Mouse (Mus musculus): Measurements from ENCODE around the gene Gm20532.

Gm20532 gene

DNA sequence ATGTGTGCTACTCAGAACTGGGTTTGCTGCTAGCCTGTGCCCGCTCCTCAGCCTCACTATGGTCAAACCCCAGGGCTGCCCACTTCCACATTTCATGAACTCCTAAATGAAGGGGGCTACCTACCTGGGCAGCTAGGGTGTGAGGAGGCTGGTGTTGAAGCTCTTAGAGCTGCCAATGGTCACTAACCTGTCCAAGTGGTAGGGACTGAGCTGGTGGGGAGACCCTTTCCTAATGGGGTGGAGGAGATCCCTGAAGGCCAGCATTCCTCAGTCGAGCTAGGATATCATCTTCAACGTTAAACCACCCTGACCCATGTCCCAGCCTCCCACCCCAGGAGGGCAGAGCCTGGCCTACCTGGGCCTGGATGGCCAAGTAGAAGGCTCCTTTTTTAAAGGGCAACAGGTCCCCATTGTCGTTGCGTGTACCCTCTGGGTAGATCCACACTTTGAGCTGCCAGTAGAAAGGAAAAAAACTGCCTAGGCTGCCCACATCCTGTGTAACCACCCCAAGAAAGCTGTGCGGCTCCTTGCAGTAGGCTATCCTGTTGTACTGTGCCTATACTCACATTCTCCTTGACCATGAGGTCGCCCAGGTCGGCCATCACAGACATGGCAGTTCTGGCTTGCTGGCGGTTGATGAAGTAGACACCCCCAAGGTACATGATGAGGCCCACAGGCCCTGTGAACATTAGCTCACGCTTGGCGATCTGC is 9.4 kb downstream of the Gm20532 start:
- DNase-seq (ENCODE audit: low spot score in 2 of 2): no peak

GRCm38 (mm10) chr2:26596898-26597297 is 10.5 kb downstream of the Gm20532 start:
- DNase-seq (ENCODE audit: low spot score in 2 of 2): no peak

DNA sequence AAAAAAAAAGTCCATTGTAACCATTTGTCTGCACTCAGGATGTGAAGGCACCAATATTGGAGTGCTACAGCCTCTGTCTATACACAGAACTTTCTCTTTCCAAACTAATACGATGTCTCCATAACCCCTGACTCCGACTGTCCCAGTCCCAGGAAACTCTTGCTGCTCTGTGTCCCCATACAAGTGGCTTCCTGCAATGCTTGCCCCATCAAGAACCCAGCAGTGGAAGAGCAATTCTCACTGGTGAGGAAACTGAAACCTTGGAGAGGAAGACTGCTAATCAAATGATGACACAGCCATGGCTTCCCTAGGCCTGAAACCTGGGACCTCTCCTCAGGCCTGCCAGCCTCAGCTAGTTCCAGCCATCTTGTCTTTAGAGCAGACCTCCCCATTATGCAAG is 11.4 kb downstream of the Gm20532 start:
- DNase-seq (ENCODE audit: low spot score in 2 of 2): no peak

DNA sequence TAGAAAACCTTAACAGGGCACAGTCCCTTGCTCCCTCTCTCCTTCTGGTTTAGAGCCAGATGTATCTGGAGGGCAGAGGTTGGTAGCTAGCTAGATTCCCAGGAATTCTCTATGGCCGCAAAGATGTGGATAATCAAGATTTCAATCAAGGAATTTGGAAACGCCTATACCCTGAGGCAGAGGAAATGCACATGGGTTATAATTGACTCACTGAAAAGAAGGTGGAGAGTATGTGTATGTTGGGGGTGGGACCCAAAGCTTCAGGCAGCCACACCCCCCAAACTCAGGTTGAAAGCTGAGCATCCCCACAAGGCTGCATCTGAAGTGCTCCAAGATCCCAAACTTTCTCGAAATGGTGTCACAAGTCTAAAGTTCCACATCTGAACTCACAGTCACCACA is 12.0 kb downstream of the Gm20532 start:
- no peak for DNase-seq (ENCODE audit: low spot score in 2 of 2)

GRCm38 (mm10) chr2:26599965-26600364 is 13.5 kb downstream of the Gm20532 start:
- DNase-seq (ENCODE audit: low spot score in 2 of 2): no peak

- DNase-seq (ENCODE audit: low spot score in 2 of 2): no peak
These were observed 14.2 kb downstream of the Gm20532 start for GRCm38 (mm10) chr2:26600664-26601063.

DNA sequence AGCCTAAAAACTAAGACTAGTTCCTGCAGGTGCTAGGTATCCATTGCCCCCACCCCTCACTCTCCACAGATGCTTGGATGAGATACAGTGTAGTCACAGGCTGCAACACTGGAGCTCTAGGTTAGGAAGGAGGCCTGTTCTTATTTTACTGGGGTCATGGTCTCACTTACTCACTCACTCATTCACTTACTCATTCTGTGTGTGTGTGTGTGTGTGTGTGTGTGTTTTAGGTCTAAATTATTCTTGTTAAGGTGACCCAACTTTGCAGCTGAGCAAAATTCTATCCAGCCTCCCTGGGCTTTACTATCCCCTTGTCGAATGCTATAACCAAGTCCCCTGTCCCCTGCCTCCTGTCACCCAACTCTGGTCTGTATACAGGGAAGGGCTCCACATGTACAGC is 15.2 kb downstream of the Gm20532 start:
- no peak for DNase-seq (ENCODE audit: low spot score in 2 of 2)

DNA sequence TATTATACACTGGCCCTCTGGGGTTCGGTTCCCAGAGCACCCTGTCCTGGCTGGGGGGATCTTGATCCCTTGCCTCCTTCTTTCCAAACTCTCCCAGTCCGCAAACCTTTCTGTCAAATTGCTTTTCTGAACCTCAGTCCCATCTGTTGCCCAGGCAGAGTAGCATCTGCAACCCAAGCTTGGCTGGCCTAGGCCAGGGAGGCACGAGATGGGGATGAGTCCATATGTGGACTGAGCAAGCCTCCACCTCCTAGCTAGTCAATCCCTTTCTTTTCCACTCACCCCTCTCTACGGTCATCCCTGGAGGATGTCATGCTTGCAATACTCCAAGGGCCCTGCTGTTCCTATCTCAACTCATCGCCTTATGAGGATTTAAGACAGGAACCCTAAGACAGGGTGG is 16.2 kb downstream of the Gm20532 start:
- DNase-seq (ENCODE audit: low spot score in 2 of 2): no peak

GRCm38 (mm10) chr2:26603159-26603558 is 16.7 kb downstream of the Gm20532 start:
- DNase-seq (ENCODE audit: low spot score in 2 of 2): peak in 1 of 2 experiments; percentile 47

DNA sequence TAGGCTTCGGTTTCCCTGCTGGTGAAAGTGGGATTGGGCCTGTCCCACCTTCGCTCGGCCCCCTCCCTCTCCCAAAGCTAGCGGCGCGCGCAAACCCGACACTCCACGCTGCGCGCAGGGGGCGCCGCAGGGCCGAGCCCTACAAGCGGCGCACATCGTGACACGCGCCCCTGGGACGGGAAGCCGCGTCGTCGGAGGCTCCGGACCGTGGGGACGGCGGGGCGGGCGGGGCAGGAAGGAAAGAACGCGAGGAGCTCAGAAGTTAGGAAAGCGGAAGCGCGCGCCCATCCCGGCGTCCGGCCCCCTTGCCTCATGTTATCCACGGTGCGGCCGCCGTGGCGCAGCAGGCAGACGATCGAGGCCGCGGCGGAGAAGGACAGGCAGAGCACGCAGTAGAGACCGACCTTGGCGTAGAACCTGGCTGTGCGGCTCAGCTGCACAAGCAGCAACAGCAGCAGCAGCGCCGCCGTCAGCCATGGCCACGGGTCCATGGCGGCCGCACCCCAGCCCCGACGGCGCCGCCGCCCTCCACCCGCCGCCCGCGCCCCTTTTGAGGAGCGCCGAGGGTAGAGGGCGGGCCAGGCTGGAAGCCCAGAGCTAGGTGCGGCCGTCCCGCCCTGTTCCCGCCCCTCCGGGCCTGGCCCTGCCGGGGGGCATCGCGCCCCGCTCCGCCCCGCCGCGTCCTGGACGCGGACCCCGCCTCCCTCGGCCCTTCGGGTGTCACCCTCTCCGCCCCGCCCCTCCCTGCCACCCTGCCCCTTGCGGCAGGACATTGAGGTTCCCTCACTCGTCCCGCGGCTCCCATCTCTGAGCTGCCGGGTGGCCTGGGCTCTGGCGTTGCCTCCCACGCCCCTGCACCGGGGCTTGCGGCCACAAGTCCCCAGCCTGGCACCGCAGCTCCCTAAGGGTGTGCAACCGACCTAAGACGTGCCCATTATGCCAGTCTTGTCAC is 17.6 kb downstream of the Gm20532 start, which contains the start of gene Agpat2:
TSS of gene Agpat2 (minus strand) at position 698 of the 952 bp plus-strand sequence.
- peak; percentile 74 to 83 for DNase-seq (ENCODE audit: low spot score in 2 of 2)

DNA sequence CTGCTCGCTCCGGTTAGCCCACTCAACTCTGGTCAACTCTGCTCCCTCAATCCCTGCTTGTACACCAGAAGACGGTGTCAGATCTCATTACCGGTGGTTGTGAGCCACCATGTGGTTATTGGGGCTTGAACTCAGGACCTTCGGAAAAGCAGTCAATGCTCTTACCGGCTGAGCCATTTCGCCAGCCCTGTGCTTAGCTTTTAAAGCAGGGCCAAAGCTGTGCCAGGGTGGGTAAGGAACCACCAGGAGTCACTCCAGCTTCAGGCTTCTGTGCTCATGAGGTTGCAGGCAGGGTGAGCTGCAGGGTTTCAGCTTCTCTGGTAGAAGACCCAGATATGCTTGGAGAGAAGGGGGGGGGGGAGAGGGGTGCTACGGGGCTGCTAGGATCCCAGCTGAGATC is 18.9 kb downstream of the Gm20532 start:
- DNase-seq (ENCODE audit: low spot score in 2 of 2): no peak

GRCm38 (mm10) chr2:26606579-26606978 is 20.1 kb downstream of the Gm20532 start:
- DNase-seq (ENCODE audit: low spot score in 2 of 2): no peak

GRCm38 (mm10) chr2:26607056-26607910 is 20.8 kb downstream of the Gm20532 start:
- no peak for DNase-seq (ENCODE audit: low spot score in 2 of 2)

- no peak for DNase-seq (ENCODE audit: low spot score in 2 of 2)
These were observed 22.3 kb downstream of the Gm20532 start for GRCm38 (mm10) chr2:26608781-26609180.

- peak in 1 of 2 experiments; percentile 56 for DNase-seq (ENCODE audit: low spot score in 2 of 2)
These were observed 22.8 kb downstream of the Gm20532 start for GRCm38 (mm10) chr2:26609261-26609661.

GRCm38 (mm10) chr2:26610526-26610925 is 24.1 kb downstream of the Gm20532 start:
- DNase-seq (ENCODE audit: low spot score in 2 of 2): no peak

- no peak for DNase-seq (ENCODE audit: low spot score in 2 of 2)
These were observed 24.6 kb downstream of the Gm20532 start for GRCm38 (mm10) chr2:26611054-26611453.

GRCm38 (mm10) chr2:26611896-26612295 is 25.5 kb downstream of the Gm20532 start:
- no peak for DNase-seq (ENCODE audit: low spot score in 2 of 2)

GRCm38 (mm10) chr2:26614903-26615302 is 28.5 kb downstream of the Gm20532 start:
- DNase-seq (ENCODE audit: low spot score in 2 of 2): no peak

- no peak for DNase-seq (ENCODE audit: low spot score in 2 of 2)
These were observed 29.2 kb downstream of the Gm20532 start for GRCm38 (mm10) chr2:26615459-26616124.

GRCm38 (mm10) chr2:26617331-26617730 is 30.9 kb downstream of the Gm20532 start:
- DNase-seq (ENCODE audit: low spot score in 2 of 2): no peak

Data from urinary bladder, postnatal 36 days (tissue).